In genomic region chr12:69890476-69890875, GRCm38 (mm10) we compare ENCODE assay signal across 8 mouse cellular contexts. TPM values are rescaled to one million over a fixed set of nuclear protein-coding genes. Genes with fewer than 3 reads are reported as not detected.
DNase-seq lines count a peak whose midpoint lies in the region; ATAC-seq and TF ChIP-seq lines count a peak whose summit lies in the region.

No protein-coding gene starts in this region.

- no peaks in the 10 kb centered on the region for H3K9me3 ChIP-seq in embryonic facial prominence, embryonic 14.5 days (ENCODE audit: control insufficient read depth, low read length)
- H3K9me3 ChIP-seq in neural tube, embryonic 12.5 days, result no peaks in the 10 kb centered on the region

- H3K27ac ChIP-seq in left cerebral cortex, adult 2 months, result peak overlapping the region; percentile 13; the same call in 1 of the 2 replicates
- peak overlapping the region; percentile 44; the same call in 1 of the 2 replicates for H3K27ac ChIP-seq in embryonic facial prominence, embryonic 14.5 days (replicated peaks; ENCODE audit: low read depth, low read length)
- no peak overlapping the region for H3K27ac ChIP-seq in neural tube, embryonic 12.5 days

- DNase-seq in left cerebral cortex, adult 2 months (ENCODE audit: extremely low spot score in 1 of 2, low spot score in 2 of 2), result no peak
- DNase-seq in left cerebral cortex, adult 11 months (ENCODE audit: low spot score), result no peak
- DNase-seq in embryonic facial prominence, embryonic 14.5 days (ENCODE audit: low spot score), result no peak
- DNase-seq in liver, result peak; percentile 29
- DNase-seq in adrenal gland, postnatal 14 days, result no peak
- no peak for DNase-seq in spleen, postnatal 36 days (ENCODE audit: low spot score in 2 of 2)
- DNase-seq in testis, postnatal 14 days (ENCODE audit: low spot score), result no peak

- H3K36me3 ChIP-seq in embryonic facial prominence, embryonic 14.5 days (ENCODE audit: control insufficient read depth, insufficient read depth, low read length), result 0 out of 2 replicates have a peak, but pooled peaks cover 3% of the 10 kb centered on the region
- H3K36me3 ChIP-seq in neural tube, embryonic 12.5 days, result 0 out of 2 replicates have a peak, but pooled peaks cover 3% of the 10 kb centered on the region

- 17% methylated on average over 5 of the region's 5 CpGs for WGBS in embryonic facial prominence, embryonic 14.5 days
- 30% methylated on average over 5 of the region's 5 CpGs for WGBS in neural tube, embryonic 12.5 days

- intact Hi-C loops in left cerebral cortex, adult 2 months (cut with DNase I), result loop anchor here (5.0 kb wide), 3 partner anchors 58 to 133 kb away; no protein-coding TSS in a partner anchor

- H3K4me3 ChIP-seq in left cerebral cortex, adult 2 months, result peak overlapping the region; percentile 83
- peak overlapping the region; percentile 93 for H3K4me3 ChIP-seq in embryonic facial prominence, embryonic 14.5 days (ENCODE audit: low read depth, low read length)
- no peak overlapping the region for H3K4me3 ChIP-seq in neural tube, embryonic 12.5 days

- peak overlapping the region; percentile 99 for H3K9ac ChIP-seq in embryonic facial prominence, embryonic 14.5 days (ENCODE audit: low read depth, low read length)
- H3K9ac ChIP-seq in neural tube, embryonic 12.5 days, result no peak overlapping the region

- H3K27me3 ChIP-seq in embryonic facial prominence, embryonic 14.5 days (replicated peaks; ENCODE audit: control insufficient read depth, insufficient read depth, low read length), result no peaks in the 10 kb centered on the region
- H3K27me3 ChIP-seq in neural tube, embryonic 12.5 days (replicated peaks), result no peaks in the 10 kb centered on the region

- H3K4me1 ChIP-seq in embryonic facial prominence, embryonic 14.5 days (ENCODE audit: control insufficient read depth, insufficient read depth, low read length), result peaks cover 23% of the 10 kb centered on the region
- peaks cover 23% of the 10 kb centered on the region for H3K4me1 ChIP-seq in neural tube, embryonic 12.5 days

- TF ChIP-seq CTCF in left cerebral cortex, adult 2 months (IDR thresholded peaks at IDR 0.05), result no peak

- ATAC-seq in embryonic facial prominence, embryonic 14.5 days (ENCODE audit: low read depth), result no peak
- no peak for ATAC-seq in neural tube, embryonic 12.5 days (ENCODE audit: low FRiP score, low read depth)

- H3K4me2 ChIP-seq in embryonic facial prominence, embryonic 14.5 days (ENCODE audit: low read depth, low read length), result peak overlapping the region; percentile 63
- H3K4me2 ChIP-seq in neural tube, embryonic 12.5 days (replicated peaks), result peak overlapping the region; percentile 65

RNA-seq across cellular contexts. Expression of gene Atl1, which starts 1.9 kb away (rescaled TPM):
- total RNA-seq in left cerebral cortex, adult 2 months (2021), result 100 to 1,000 TPM; 230 to 233 TPM
- 8.5 and 13.8 TPM in 2 replicates for polyA plus RNA-seq in embryonic facial prominence, embryonic 14.5 days (2014; fragmentation: Nextera tagmentation; extraction: Ambion mirVana)
- polyA plus RNA-seq in neural tube, embryonic 12.5 days (2016; fragmentation: Nextera tagmentation; extraction: Ambion mirVana), result 73.4 and 80.7 TPM in 2 replicates
- total RNA-seq in adrenal gland, postnatal 14 days (2021), result 5.4 and 11.5 TPM in 2 replicates

RNA-seq across cellular contexts. Expression of gene Map4k5, which starts 2.5 kb away (rescaled TPM):
- total RNA-seq in left cerebral cortex, adult 2 months (2021), result 10 to 100 TPM; 39.8 to 40.9 TPM
- 45.2 and 48.9 TPM in 2 replicates for polyA plus RNA-seq in embryonic facial prominence, embryonic 14.5 days (2014; fragmentation: Nextera tagmentation; extraction: Ambion mirVana)
- polyA plus RNA-seq in neural tube, embryonic 12.5 days (2016; fragmentation: Nextera tagmentation; extraction: Ambion mirVana), result 41.4 and 44.6 TPM in 2 replicates
- total RNA-seq in adrenal gland, postnatal 14 days (2021), result 31.4 and 34.4 TPM in 2 replicates

Comparison
In these comparisons a context has a peak if more than half of its experiments do, and no peak if none do; other contexts are left out.
1. RNA of gene Atl1, which starts 1.9 kb away (total RNA-seq): 230 to 233 TPM in left cerebral cortex, adult 2 months; 5.4 to 11.5 TPM in adrenal gland, postnatal 14 days; every median in the first group is over 10 times any median in the second.